Mouse (Mus musculus) 3134 (cell line): ENCODE data around the gene Gm11238.
"Not testable (repeated sequence)": the region's sequence is repeated elsewhere in the genome, so short reads cannot be mapped to it uniquely, and the experiment has no call there.

Experiments
- DNase-seq: peaks from one replicate; pipeline ENCODE4 v3.0.0-alpha.2; 2011; ENCODE audit warnings: low spot score; ENCODE audit not compliant: insufficient read length; ENCODE audit errors: extremely low read depth

Gene Gm11238

GRCm38 (mm10) chr4:73607581-73607980 lies at the start of gene Gm11238:
Gene Gm11238, plus strand, starts transcription at chr4:73607881.
- not testable (repeated sequence) for DNase-seq

GRCm38 (mm10) chr4:73599248-73599647 lies 8.4 kb upstream of the Gm11238 start:
- no peak for DNase-seq

- DNase-seq, result not testable (repeated sequence)
These were observed 15.0 kb downstream of the Gm11238 start, which contains the start of gene Gm11237 for GRCm38 (mm10) chr4:73622684-73623083. Gene Gm11237, plus strand, starts transcription at chr4:73622984.

- DNase-seq, result not testable (repeated sequence)
These were observed 30.1 kb downstream of the Gm11238 start, which contains the start of gene Gm11236 for GRCm38 (mm10) chr4:73637821-73638220. Gene Gm11236, plus strand, starts transcription at chr4:73638121.

GRCm38 (mm10) chr4:73661864-73662263 lies 54.2 kb downstream of the Gm11238 start:
- DNase-seq, result not testable (repeated sequence)

- not testable (repeated sequence) for DNase-seq
These were observed 60.4 kb downstream of the Gm11238 start, which contains the start of gene Gm11239 for GRCm38 (mm10) chr4:73668054-73668453. Gene Gm11239, plus strand, starts transcription at chr4:73668354.

- DNase-seq, result not testable (repeated sequence)
These were observed 75.5 kb downstream of the Gm11238 start, which contains the start of gene Gm428 for GRCm38 (mm10) chr4:73683216-73683615. Gene Gm428, plus strand, starts transcription at chr4:73683516.
